Mouse (Mus musculus) stomach, embryonic 14.5 days (tissue): ENCODE results near the gene Zfp654. TPM values are rescaled to one million over a fixed set of nuclear protein-coding genes. Genes with fewer than 3 reads are reported as not detected.

Experiments
- ATAC-seq: fragments of 200-750 bp; cut with Nextera tagmentation; 2 replicates; pipeline ENCODE4 v1.8.0; 2017; ENCODE audit warnings: low read depth, moderate TSS enrichment; ENCODE audit not compliant: insufficient number of reproducible peaks, insufficient read depth, low FRiP score
- H3K27ac ChIP-seq: fragments of 300-500 bp; sonication (generic); 2 replicates; pipeline ENCODE4 v1.5.1; 2014; ENCODE audit warnings: mild to moderate bottlenecking, low read length, moderate library complexity, mixed read lengths
- H3K27me3 ChIP-seq: fragments of 300-500 bp; sonication (generic); 2 replicates; pipeline ENCODE4 v1.6.1; 2014; ENCODE audit warnings: low read length, control low read depth, mixed read lengths; ENCODE audit not compliant: control insufficient read depth, insufficient read depth
- H3K36me3 ChIP-seq: fragments of 300-500 bp; sonication (generic); 2 replicates; pipeline ENCODE4 v1.6.1; 2014; ENCODE audit warnings: mild to moderate bottlenecking, control low read depth, low read length, moderate library complexity, mixed read lengths; ENCODE audit not compliant: control insufficient read depth, insufficient read depth
- H3K4me1 ChIP-seq: fragments of 300-500 bp; sonication (generic); 2 replicates; pipeline ENCODE4 v1.6.1; 2014; ENCODE audit warnings: low read length, control low read depth, mixed read lengths; ENCODE audit not compliant: control insufficient read depth, insufficient read depth
- H3K4me2 ChIP-seq: fragments of 300-500 bp; sonication (generic); replicated peaks from 2 replicates; pipeline ENCODE4 v1.6.1; 2014; ENCODE audit warnings: low read depth, low read length, control low read depth
- H3K4me3 ChIP-seq: fragments of 300-500 bp; sonication (generic); 2 replicates; pipeline ENCODE4 v1.5.1; 2014; ENCODE audit warnings: low read depth, low read length, control low read depth
- H3K9ac ChIP-seq: fragments of 300-500 bp; sonication (generic); replicated peaks from 2 replicates; pipeline ENCODE4 v1.6.1; 2014; ENCODE audit warnings: low read depth, mild to moderate bottlenecking, control low read depth, low read length, moderate library complexity, mixed read lengths
- H3K9me3 ChIP-seq: fragments of 300-500 bp; sonication (generic); 2 replicates; pipeline ENCODE4 v1.6.1; 2016; ENCODE audit warnings: low read depth, low read length, control low read depth; ENCODE audit not compliant: control insufficient read depth
- WGBS: fragments of 180-500 bp; shearing (Covaris S2); extraction: QIAGEN DNeasy Blood & Tissue Kit; methylation state at CpG from one replicate; pipeline ENCODE4 v1.1.7; 2014; 5-methylcytosine and 5-hydroxymethylcytosine counted together
- polyA plus RNA-seq: library from polyadenylated mRNA; unstranded; fragments of >200 nt; fragmentation: Nextera tagmentation; extraction: Ambion mirVana; gene quantifications from 2 replicates; pipeline ENCODE4 v1.2.1, GENCODE M21; 2014

Gene Zfp654
- polyA plus RNA-seq, result 8.3 and 10.3 TPM in 2 replicates

DNA sequence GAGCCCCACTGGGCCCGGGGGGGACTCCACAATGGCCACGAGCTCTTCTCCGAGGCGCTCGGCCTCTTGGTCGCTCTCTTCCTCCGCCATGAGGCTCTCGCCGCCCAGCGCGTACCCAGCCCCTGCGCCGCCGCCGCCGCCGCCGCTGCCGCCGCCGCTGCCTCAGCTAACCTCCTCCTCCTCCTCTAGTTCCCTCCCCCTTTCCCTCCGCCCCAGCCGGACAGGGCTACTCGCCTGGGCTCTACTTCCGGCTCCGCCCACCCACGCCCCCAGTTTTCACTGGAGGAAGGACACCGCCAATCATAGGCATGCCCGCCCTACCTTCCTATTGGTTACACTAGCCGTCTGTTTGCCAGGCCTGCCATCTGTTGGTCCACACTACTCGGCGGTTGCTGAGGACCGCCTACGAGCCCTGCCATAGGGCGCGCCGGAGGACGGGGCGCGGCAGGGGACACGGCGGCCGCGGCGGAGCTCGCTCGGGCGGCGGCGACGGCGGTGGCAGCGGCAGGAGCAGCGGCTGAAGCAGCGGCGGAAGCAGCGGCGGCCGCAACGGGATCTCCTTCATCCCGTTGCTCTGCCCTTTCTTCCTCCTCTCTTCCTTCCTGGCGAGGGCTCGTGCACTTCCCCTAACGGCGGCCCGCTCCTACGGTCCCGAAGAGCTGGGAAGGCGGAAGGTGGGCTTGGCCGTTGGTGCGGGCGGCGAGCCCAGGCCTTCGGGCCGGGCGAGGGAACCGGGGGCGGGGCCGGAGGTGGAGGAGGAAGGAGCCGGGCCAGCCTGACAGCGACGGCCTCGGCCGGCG is at the start of gene Zfp654, which contains the start of gene Cggbp1:
Gene Zfp654 (minus strand): TSS at position 90 of the 800 bp plus-strand sequence.
Gene Cggbp1 (plus strand): TSS at position 434 of the 800 bp plus-strand sequence.
- H3K9me3 ChIP-seq, result no peaks in the 10 kb centered on the region
- peak within 1 kb of the TSS; percentile 98 for H3K27ac ChIP-seq
- 1% methylated on average over 82 of the region's 85 CpGs for WGBS
- peak; percentile 100 for ATAC-seq
- H3K4me2 ChIP-seq, result peak within 1 kb of the TSS; percentile 91
- peak within 1 kb of the TSS; percentile 93 for H3K9ac ChIP-seq
- H3K36me3 ChIP-seq, result peaks cover 18% of the 10 kb centered on the region
- H3K27me3 ChIP-seq, result no peaks in the 10 kb centered on the region
- peak within 1 kb of the TSS; percentile 94 for H3K4me3 ChIP-seq
- peaks cover 13% of the 10 kb centered on the region for H3K4me1 ChIP-seq

DNA sequence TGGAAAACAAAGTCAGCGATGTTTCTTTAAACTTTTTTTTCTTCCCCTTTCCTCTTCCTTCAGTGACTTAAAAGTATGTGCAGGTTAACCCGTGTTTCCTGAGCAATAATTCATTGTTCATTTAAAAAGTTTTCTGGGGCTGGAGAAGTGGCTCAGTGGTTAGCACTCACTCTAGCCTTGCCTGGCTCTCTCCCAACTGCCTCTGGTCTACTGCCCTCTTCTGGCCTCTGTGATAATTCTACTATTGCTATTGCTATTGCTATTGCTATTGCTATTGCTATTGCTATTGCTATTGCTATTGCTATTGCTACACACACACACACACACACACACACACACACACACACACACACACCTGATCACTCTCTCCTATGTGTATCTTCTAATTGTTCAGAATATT is 47.6 kb upstream of the Zfp654 start:
- H3K4me1 ChIP-seq, result no peaks in the 10 kb centered on the region
- no peak overlapping the region for H3K9ac ChIP-seq
- no peaks in the 10 kb centered on the region for H3K9me3 ChIP-seq
- WGBS, result 65% methylated on average over 2 of the region's 2 CpGs
- no peak overlapping the region for H3K4me3 ChIP-seq
- no peak overlapping the region for H3K27ac ChIP-seq
- ATAC-seq, result no peak
- H3K4me2 ChIP-seq, result no peak overlapping the region
- H3K27me3 ChIP-seq, result no peaks in the 10 kb centered on the region
- H3K36me3 ChIP-seq, result no peaks in the 10 kb centered on the region

DNA sequence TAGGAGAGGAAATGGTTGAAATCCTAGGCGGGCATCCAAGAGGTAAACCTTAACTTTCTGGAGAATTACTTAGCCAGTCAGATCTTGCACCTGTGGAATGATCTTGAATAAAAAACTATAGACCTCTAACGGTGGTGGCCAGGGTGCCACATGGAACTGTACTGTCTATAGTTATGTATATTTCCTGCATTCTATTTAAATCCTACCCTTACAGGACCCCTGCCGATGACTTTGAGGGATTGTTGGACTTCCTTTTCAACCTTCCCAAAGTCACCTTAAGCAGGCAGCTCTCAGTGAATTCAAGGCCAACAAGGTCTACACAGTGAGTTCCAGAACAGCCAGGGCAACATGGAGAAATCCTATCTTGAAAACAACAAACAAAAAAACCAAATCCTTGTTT is 38.0 kb upstream of the Zfp654 start:
- no peak for ATAC-seq
- Histone ChIP-seq H3K36me3 (no peaks in the 10 kb centered on the region), H3K27ac (no peak overlapping the region), H3K4me3 (no peak overlapping the region), H3K27me3 (no peaks in the 10 kb centered on the region), H3K9me3 (0 out of 2 replicates have a peak, but pooled peaks cover 2% of the 10 kb centered on the region), H3K4me2 (no peak overlapping the region), H3K4me1 (no peaks in the 10 kb centered on the region), H3K9ac (no peak overlapping the region)
- 97% methylated on average over 3 of the region's 3 CpGs for WGBS

DNA sequence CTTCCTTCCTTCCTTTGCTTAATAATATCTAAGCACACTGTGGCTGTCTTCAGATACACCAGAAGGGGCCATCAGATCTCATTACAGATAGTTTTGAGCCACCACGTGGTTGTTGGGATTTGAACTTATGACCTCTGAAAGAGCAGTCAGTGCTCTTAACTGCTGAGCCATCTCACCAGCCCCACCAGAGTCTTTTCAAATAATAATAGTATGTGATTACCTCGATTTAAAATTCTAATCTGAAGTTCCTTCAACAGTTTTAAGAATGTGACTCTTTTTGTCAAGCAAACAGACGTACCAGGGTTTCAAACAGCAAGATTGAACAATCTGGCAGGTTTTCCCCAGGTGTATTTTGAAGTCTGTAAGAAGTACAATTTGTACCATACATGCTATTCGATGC is 34.1 kb upstream of the Zfp654 start:
- Histone ChIP-seq H3K27ac (no peak overlapping the region), H3K4me3 (no peak overlapping the region), H3K4me2 (no peak overlapping the region), H3K9me3 (0 out of 2 replicates have a peak, but pooled peaks cover 2% of the 10 kb centered on the region), H3K27me3 (no peaks in the 10 kb centered on the region), H3K4me1 (peaks cover 7% of the 10 kb centered on the region; the same call in 1 of the 2 replicates), H3K36me3 (no peaks in the 10 kb centered on the region), H3K9ac (no peak overlapping the region)
- 51% methylated on average over 4 of the region's 4 CpGs for WGBS
- ATAC-seq, result no peak

DNA sequence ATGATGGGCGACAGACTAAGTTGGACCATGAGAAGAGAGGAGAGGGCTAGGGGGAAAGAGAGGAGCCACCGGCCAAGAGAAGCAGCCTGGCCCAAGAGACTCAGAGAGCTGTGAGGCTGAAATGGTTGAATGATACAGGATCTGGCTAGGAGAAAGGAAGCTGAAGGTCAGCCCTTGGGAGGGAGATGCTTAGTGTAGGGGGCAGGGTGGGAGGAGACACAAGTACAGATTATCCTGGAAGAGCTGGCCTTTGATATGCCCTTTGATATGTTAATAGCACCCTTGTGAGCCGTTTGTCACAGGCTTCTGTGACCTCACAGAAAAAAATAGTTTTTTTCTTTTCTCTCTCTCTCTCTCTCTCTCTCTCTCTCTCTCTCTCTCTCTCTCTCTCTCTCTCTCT is 33.7 kb upstream of the Zfp654 start:
- Histone ChIP-seq H3K9ac (no peak overlapping the region), H3K27ac (no peak overlapping the region), H3K4me2 (no peak overlapping the region), H3K27me3 (no peaks in the 10 kb centered on the region), H3K9me3 (0 out of 2 replicates have a peak, but pooled peaks cover 2% of the 10 kb centered on the region), H3K36me3 (no peaks in the 10 kb centered on the region), H3K4me3 (no peak overlapping the region), H3K4me1 (peaks cover 7% of the 10 kb centered on the region; the same call in 1 of the 2 replicates)
- no peak for ATAC-seq
- 32% methylated on average over 3 of the region's 3 CpGs for whole genome bisulfite sequencing

DNA sequence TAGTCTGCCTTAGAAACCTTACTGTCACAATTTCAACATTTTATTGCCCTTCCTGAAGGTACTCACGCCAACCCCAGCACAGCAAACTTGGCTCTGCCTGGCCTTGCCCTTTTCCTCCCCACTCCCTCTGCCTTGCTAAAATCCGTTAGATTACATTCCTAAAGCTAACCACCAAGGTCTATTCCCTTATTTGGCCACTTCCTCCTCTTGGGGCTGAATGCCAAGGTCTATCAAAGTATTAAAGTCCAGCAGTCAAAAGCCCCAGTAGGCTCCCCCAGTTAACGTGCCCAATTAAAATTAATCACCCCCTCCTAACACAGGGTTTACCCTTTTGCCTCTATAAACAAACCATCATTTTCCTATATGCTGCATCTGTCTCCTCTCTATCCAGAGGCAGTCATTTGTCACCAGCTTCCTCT is 33.0 kb upstream of the Zfp654 start:
- 5% methylated on average over 3 of the region's 3 CpGs for WGBS
- Histone ChIP-seq H3K9me3 (0 out of 2 replicates have a peak, but pooled peaks cover 2% of the 10 kb centered on the region), H3K9ac (no peak overlapping the region), H3K27ac (no peak overlapping the region), H3K27me3 (no peaks in the 10 kb centered on the region), H3K36me3 (no peaks in the 10 kb centered on the region), H3K4me2 (no peak overlapping the region), H3K4me3 (no peak overlapping the region), H3K4me1 (peaks cover 7% of the 10 kb centered on the region; the same call in 1 of the 2 replicates)
- ATAC-seq, result peak; percentile 33; the same call in 1 of the 2 replicates

DNA sequence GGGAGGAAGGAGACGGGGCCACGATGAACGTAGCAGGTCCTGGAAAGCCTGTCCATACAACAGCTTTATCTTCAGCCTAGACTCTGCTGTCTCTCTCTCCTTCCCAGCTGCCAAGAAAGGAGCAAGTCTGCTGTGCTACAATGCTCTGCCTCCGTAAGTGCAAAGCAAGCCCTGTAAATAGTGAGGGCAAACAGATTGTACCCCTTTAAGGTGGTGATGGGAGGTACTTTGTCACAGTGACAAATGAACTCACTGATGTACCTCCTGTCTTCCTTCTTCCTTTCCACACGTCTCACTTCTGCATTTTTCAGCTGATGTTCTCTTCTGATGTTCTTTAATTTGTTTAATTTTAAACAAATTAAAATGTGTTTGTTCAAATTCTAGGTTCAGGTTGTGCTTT is 32.4 kb upstream of the Zfp654 start:
- peaks cover 7% of the 10 kb centered on the region; the same call in 1 of the 2 replicates for H3K4me1 ChIP-seq
- H3K4me2 ChIP-seq, result no peak overlapping the region
- WGBS, result 28% methylated on average over 5 of the region's 5 CpGs
- H3K9me3 ChIP-seq, result 0 out of 2 replicates have a peak, but pooled peaks cover 2% of the 10 kb centered on the region
- H3K9ac ChIP-seq, result no peak overlapping the region
- H3K4me3 ChIP-seq, result no peak overlapping the region
- H3K27ac ChIP-seq, result no peak overlapping the region
- no peaks in the 10 kb centered on the region for H3K36me3 ChIP-seq
- ATAC-seq, result no peak
- no peaks in the 10 kb centered on the region for H3K27me3 ChIP-seq

DNA sequence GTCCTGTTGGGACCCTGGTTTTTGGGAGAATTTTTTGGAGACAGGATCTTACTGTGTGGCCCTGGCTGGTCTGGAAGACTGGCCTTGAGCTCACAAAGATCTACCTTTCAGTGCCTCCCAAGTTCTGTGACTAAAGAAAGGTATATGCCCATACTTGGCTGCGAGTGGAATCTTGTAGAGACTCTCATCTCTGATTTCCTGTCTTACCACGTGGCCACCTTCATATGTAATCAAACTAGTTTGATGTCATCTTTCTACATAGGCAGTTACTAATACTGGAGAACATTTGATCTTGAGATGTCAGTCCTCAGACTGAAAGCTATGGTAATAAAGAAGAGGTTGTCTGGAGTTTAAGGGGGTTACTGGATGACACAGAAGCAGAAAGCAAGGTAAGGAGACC is 30.0 kb upstream of the Zfp654 start:
- no peak for ATAC-seq
- WGBS, result 79% methylated on average over 2 of the region's 2 CpGs
- H3K4me2 ChIP-seq, result no peak overlapping the region

More for the DNA sequence above, 30.0 kb upstream of the Zfp654 start:
- Histone ChIP-seq H3K4me1 (peaks cover 7% of the 10 kb centered on the region; the same call in 1 of the 2 replicates), H3K27me3 (no peaks in the 10 kb centered on the region), H3K4me3 (no peak overlapping the region), H3K27ac (no peak overlapping the region), H3K36me3 (no peaks in the 10 kb centered on the region), H3K9ac (no peak overlapping the region), H3K9me3 (no peaks in the 10 kb centered on the region)
